Mouse (Mus musculus) lung, postnatal 0 days (tissue): ENCODE data around the gene Fdx1. TPM values are rescaled to one million over a fixed set of nuclear protein-coding genes. Genes with fewer than 3 reads are reported as not detected.
A peak's percentile ranks its signal among the peaks of the same experiment; 100 is the strongest.

ENCODE experiments used
- ATAC-seq: fragments of 200-750 bp; cut with Nextera tagmentation; 2 replicates; pipeline ENCODE4 v1.8.0; 2017; ENCODE audit warnings: moderate library complexity
- DNase-seq: peaks from one replicate; pipeline ENCODE4 v3.0.0-alpha.2; 2016; ENCODE audit warnings: low spot score
- H3K27ac ChIP-seq: fragments of 300-500 bp; sonication (generic); 2 replicates; pipeline ENCODE4 v1.5.1; 2014; ENCODE audit warnings: antibody characterized with exemption, mild to moderate bottlenecking, low read length, mixed read lengths
- H3K27me3 ChIP-seq: fragments of 300-500 bp; sonication (generic); replicated peaks from 2 replicates; pipeline ENCODE4 v1.6.1; 2014; ENCODE audit warnings: low read length, mixed read lengths; ENCODE audit not compliant: insufficient read depth
- H3K36me3 ChIP-seq: fragments of 300-500 bp; sonication (generic); 2 replicates; pipeline ENCODE4 v1.6.1; 2014; ENCODE audit warnings: low read length, mixed read lengths; ENCODE audit not compliant: insufficient read depth
- H3K4me1 ChIP-seq: fragments of 300-500 bp; sonication (generic); 2 replicates; pipeline ENCODE4 v1.6.1; 2014; ENCODE audit warnings: antibody characterized with exemption, low read depth, low read length, mixed read lengths; ENCODE audit not compliant: insufficient read depth
- H3K4me2 ChIP-seq: fragments of 300-500 bp; sonication (generic); replicated peaks from 2 replicates; pipeline ENCODE4 v1.6.1; 2014; ENCODE audit warnings: low read depth, mild to moderate bottlenecking, low read length, moderate library complexity, mixed read lengths
- H3K4me3 ChIP-seq: fragments of 300-500 bp; sonication (generic); 2 replicates; pipeline ENCODE4 v1.5.1; 2014; ENCODE audit warnings: low read depth, low read length
- H3K9ac ChIP-seq: fragments of 300-500 bp; sonication (generic); replicated peaks from 2 replicates; pipeline ENCODE4 v1.6.1; 2014; ENCODE audit warnings: low read depth, mild to moderate bottlenecking
- H3K9me3 ChIP-seq: fragments of 300-500 bp; sonication (generic); 2 replicates; pipeline ENCODE4 v1.6.1; 2016; ENCODE audit warnings: low read length, mixed read lengths
- CTCF ChIP-seq: IDR thresholded peaks from 2 replicates; pipeline ENCODE4 v1.5.1; 2016; ENCODE audit warnings: antibody characterized with exemption, mild to moderate bottlenecking
- EP300 ChIP-seq: IDR thresholded peaks from 2 replicates; pipeline ENCODE4 v1.6.1; 2016; ENCODE audit warnings: antibody characterized with exemption, mild to moderate bottlenecking, control low read depth
- WGBS: fragments of 180-500 bp; shearing (Covaris S2); extraction: QIAGEN DNeasy Blood & Tissue Kit; methylation state at CpG from one replicate; pipeline ENCODE4 v1.1.7; 2014; 5-methylcytosine and 5-hydroxymethylcytosine counted together
- polyA plus RNA-seq: library from polyadenylated mRNA; unstranded; fragments of >200 nt; fragmentation: Nextera tagmentation; extraction: Ambion mirVana; gene quantifications from 2 replicates; pipeline ENCODE4 v1.2.1, GENCODE M21; 2015

Fdx1 gene
- polyA plus RNA-seq, 1 experiment from 2014 or later, result 260 TPM

GRCm38 (mm10) chr9:51995331-51996099 lies 32.2 kb upstream of the Fdx1 start:
- no peak overlapping the region for H3K9ac ChIP-seq
- TF ChIP-seq CTCF, result no peak
- TF ChIP-seq EP300, result no peak

GRCm38 (mm10) chr9:51994636-51995260 lies 31.4 kb upstream of the Fdx1 start:
- H3K4me1 ChIP-seq, result no peaks in the 10 kb centered on the region
- H3K4me2 ChIP-seq, result no peak overlapping the region
- H3K36me3 ChIP-seq, result no peaks in the 10 kb centered on the region
- 74% methylated on average over 5 of the region's 5 CpGs for WGBS
- no peak for DNase-seq
- H3K9me3 ChIP-seq, result no peaks in the 10 kb centered on the region
- H3K4me3 ChIP-seq, result no peak overlapping the region
- no peak for ATAC-seq
- no peak overlapping the region for H3K27ac ChIP-seq
- H3K27me3 ChIP-seq, result no peaks in the 10 kb centered on the region
- no peak overlapping the region for H3K9ac ChIP-seq
- TF ChIP-seq EP300 (no peak), CTCF (no peak)

More at GRCm38 (mm10) chr9:51995331-51996099, 32.2 kb upstream of the Fdx1 start:
- Histone ChIP-seq H3K4me2 (no peak overlapping the region), H3K27me3 (no peaks in the 10 kb centered on the region), H3K9me3 (no peaks in the 10 kb centered on the region), H3K4me3 (no peak overlapping the region), H3K4me1 (no peaks in the 10 kb centered on the region), H3K27ac (no peak overlapping the region), H3K36me3 (no peaks in the 10 kb centered on the region)
- ATAC-seq (no peak), DNase-seq (no peak)
- WGBS, result 65% methylated on average over 5 of the region's 5 CpGs

- no peak overlapping the region for H3K27ac ChIP-seq
- H3K9me3 ChIP-seq, result no peaks in the 10 kb centered on the region
- no peaks in the 10 kb centered on the region for H3K4me1 ChIP-seq
- no peaks in the 10 kb centered on the region for H3K27me3 ChIP-seq
- no peak overlapping the region for H3K9ac ChIP-seq
- no peak for TF ChIP-seq EP300
- peak; percentile 65 for TF ChIP-seq CTCF
- no peak overlapping the region for H3K4me2 ChIP-seq
- no peaks in the 10 kb centered on the region for H3K36me3 ChIP-seq
- DNase-seq, result no peak
- no peak overlapping the region for H3K4me3 ChIP-seq
- ATAC-seq, result no peak
- WGBS, result 68% methylated on average over 4 of the region's 4 CpGs
Observed at GRCm38 (mm10) chr9:51993486-51994275, 30.3 kb upstream of the Fdx1 start.

- no peaks in the 10 kb centered on the region for H3K27me3 ChIP-seq
- H3K4me1 ChIP-seq, result no peaks in the 10 kb centered on the region
- H3K4me2 ChIP-seq, result no peak overlapping the region
- 27% methylated on average over 2 of the region's 2 CpGs for WGBS
- no peaks in the 10 kb centered on the region for H3K9me3 ChIP-seq
- TF ChIP-seq EP300, result no peak
- peak; percentile 56 for TF ChIP-seq CTCF
- no peak overlapping the region for H3K4me3 ChIP-seq
- no peak overlapping the region for H3K27ac ChIP-seq
- DNase-seq (peak; percentile 55), ATAC-seq (peak; percentile 37; the same call in 1 of the 2 replicates)
- no peak overlapping the region for H3K9ac ChIP-seq
- H3K36me3 ChIP-seq, result no peaks in the 10 kb centered on the region
Observed at GRCm38 (mm10) chr9:51991241-51991876, 28.0 kb upstream of the Fdx1 start.

GRCm38 (mm10) chr9:51990828-51991227 lies 27.5 kb upstream of the Fdx1 start:
- no peak overlapping the region for H3K27ac ChIP-seq
- TF ChIP-seq EP300 (no peak), CTCF (peak; percentile 79)
- peak; percentile 52 for ATAC-seq
- no peaks in the 10 kb centered on the region for H3K9me3 ChIP-seq
- no peak overlapping the region for H3K4me2 ChIP-seq
- H3K36me3 ChIP-seq, result no peaks in the 10 kb centered on the region
- H3K4me3 ChIP-seq, result no peak overlapping the region
- H3K9ac ChIP-seq, result no peak overlapping the region
- 6% methylated on average over 2 of the region's 2 CpGs for WGBS
- DNase-seq, result peak; percentile 60
- no peaks in the 10 kb centered on the region for H3K4me1 ChIP-seq
- no peaks in the 10 kb centered on the region for H3K27me3 ChIP-seq
